Mouse (Mus musculus): ENCODE results near the gene Ppm1b.

DNA sequence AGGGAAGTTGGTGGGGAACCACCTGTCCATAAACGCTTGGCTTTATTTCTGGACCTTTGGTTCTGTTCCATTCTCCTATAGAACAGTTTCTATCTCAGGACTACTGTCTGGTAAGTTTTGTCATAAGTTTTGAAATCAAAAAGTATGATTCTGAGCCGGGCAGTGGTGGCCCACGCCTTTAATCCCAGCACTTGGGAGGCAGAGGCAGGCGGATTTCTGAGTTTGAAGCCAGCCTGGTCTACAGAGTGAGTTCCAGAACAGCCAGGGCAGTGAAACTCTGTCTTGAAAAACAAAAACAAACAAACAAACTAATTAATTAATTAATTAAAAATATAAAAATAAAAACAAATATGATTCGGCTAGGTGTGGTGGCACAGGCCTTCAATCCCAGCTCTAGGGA lies 82.2 kb downstream of the Ppm1b start:
- TF ChIP-seq CTCF (IDR thresholded peaks at IDR 0.05; ENCODE audit: low read depth) = no peak
- TF ChIP-seq EP300 (IDR thresholded peaks at IDR 0.05; ENCODE audit: low read depth) = no peak

Data from liver, embryonic 14.5 days (tissue).